Mouse (Mus musculus): ENCODE measurements around the gene Zfp445.

DNA sequence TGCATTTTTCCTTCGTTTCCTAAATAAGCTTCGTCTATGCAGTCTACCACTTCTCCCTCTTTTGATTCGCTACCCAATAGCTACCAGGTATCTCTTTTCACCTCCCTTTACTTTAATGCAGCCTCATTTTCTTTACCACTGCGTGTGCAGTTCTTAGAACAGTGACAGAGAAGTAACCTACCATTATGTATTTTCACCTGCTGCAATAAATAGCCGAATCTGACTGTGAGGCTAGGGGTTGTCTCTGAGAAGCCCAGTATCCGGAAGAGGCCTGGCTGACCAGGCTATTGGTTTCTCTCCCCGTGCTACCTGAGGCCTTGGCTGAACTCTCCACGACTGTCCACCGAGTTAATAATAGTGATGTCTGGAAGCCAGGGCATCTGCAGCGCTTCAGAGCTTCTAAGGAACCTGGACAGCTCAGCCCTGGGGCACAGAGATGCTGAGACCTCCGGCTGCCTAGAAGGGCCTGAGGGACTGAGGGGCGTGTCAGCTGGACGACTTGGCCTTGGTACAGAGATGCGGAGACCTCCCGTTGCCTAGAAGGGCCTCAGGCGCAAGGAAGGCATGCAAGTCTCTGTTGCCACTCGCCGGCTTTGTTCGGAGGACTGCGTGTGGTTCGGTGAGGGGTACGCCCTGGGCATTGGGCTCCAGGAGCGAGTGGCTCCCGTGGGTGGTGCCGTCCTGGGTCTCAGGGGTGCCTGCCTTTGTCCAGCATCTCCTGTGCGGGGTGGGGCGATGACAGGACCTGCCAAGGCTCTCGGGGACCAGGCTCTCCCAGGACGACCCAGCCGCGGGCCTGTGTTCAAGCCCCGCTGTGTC, 37.1 kb upstream of the Zfp445 start:
- TF ChIP-seq CTCF (IDR thresholded peaks at IDR 0.05; ENCODE audit: low read depth, low read length) = no peak
- TF ChIP-seq GATA1 (IDR thresholded peaks at IDR 0.05; ENCODE audit: borderline replicate concordance, low read length) = no peak
- TF ChIP-seq GATA2 (IDR thresholded peaks at IDR 0.05; ENCODE audit: borderline replicate concordance, low read depth, low read length) = no peak
- no peak for TF ChIP-seq TAL1 (conservative IDR thresholded peaks at IDR 0.05; ENCODE audit: low read depth, low read length)
